Mouse (Mus musculus) spleen, postnatal 4 days (tissue): ENCODE results near the gene Sgk2.

Source experiments
- DNase-seq, 2 experiments: peaks; one replicate each; pipeline ENCODE4 v3.0.0; 2022; ENCODE audit warnings: low spot score in 2 of 2

Gene Sgk2

DNA sequence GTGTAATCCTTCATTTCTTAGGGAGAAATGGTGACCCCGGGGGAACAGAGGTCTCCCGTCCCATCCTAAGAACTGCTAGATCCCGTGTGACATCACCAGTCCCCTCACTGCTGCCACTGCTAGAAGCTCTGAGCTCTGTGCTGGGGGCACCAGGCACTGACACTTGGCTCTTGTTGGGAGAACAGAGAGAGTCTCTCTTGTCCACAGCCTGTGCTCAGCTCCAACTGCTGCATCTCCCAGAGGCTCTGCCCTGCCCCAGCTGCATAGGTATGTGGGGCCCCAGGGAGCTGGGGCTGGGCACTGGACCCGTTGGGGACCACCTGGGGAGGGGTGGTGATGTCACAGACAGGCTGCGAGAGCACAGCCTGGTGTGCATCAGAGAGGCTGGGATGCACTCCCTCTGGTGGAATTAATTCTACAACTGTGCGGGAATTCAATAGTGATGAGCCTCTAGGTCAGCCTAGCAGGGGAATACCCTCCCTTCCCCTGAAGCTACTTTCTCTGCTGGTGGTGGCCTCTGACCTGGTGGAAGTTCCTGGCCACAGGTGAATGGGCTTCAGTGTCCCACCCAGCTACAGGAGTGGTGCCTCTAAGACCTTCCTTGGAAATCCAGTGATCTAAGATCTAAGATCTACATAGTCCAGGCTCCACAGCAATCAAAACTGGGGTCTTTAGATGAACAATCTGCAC lies 4.4 kb downstream of the Sgk2 start:
- DNase-seq, result no peak

DNA sequence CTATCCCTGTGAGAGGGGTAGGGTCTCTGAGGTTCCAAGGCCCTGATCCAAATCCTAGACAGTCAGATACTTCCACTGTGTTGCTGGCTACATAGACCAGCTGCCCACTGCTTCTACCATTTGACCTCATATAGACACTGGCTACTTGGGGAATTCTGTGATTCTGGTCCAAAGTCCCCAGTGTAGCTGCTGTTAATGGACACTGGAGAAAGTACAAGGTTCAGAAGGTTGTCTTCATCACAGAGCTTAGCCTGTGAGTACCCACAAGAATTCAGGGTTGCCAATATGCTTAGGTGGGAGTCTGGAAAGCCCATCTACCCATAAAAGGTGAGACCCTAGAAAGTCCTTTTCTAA lies 4.9 kb downstream of the Sgk2 start:
- no peak for DNase-seq

DNA sequence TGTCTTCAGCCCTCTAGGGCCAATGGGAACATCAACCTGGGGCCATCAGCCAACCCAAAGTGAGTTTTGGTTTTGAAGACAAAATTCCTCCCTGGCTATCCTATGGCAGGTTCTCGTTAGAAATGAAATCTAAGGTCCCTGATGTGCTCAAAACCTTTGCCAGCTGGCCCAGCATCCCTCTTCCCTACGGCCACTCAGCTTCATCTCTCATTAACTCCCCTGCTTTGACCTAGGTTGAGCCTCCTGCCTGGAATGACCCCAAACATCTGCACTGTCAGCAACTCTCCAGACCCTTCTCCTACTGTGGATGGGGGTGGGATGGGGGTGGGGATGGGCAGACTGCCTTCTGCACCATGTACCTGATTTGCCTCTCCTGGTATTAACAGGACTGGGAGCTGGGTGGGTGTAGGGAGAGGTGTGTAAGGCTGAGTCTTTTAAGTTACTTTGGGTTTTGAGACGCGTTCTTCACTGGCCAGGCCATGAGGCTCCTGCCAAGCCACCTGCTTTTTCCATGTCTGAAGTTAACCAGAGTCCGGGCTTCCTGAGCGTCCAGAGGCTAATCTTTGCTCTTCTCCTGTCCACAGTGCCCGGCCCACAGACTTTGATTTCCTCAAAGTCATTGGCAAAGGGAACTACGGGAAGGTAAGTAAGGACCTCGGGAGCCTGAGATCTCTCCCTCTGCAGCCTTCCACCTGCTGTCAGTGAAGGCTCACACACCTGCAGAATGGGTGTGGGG lies 6.9 kb downstream of the Sgk2 start:
- DNase-seq, result no peak

DNA sequence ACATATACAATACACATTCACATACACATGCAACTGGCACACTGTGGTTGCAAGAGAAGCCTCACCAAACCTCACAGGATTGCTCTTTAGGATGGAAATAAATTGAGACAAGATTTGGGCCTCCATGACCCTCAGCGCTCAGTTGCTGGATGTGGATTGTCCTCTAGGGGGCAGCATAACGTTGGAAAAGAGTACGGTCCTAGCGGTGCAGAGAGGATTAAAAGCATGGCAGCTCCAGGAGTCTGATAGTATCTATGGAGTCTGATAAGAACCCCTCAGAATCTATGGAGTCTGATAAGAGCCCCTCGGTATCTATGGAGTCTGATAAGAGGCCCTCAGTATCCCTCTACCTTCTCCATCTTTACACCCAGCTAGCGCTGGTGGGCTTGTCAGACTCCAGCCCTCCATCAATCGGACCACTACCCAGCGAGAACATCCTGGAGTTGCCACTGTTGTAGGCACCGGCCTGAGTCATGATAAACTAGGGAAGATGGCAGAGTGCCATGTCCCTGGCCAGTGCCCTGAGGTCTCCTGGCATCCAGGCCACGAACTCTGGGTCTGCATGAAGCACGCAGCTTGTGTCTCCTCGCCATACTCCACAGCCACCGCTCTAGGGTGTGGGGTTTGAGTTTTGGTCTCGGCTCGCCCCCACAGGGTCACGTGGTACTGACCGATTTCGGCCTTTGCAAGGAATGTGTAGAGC lies 11.5 kb downstream of the Sgk2 start:
- DNase-seq, result peak; percentile 52 to 80

DNA sequence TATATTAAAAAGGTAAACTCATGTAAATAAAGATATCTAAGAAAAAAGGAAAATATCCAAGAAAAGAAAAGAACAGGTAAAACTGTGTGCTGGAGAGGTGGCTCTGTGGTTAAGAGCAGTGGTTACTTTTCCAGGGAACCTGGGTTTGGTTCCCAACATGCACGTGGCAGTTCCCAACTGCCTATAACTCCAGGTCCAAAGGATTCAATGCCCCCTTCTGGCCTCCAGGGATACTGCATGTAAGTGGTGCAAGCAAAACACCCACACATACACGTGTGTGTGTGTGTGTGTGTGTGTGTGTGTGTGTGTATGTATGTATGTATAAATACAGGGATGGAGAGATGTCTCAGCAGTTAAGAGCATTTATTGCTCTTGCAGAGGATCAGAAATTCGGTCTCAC lies 12.6 kb downstream of the Sgk2 start:
- no peak for DNase-seq

DNA sequence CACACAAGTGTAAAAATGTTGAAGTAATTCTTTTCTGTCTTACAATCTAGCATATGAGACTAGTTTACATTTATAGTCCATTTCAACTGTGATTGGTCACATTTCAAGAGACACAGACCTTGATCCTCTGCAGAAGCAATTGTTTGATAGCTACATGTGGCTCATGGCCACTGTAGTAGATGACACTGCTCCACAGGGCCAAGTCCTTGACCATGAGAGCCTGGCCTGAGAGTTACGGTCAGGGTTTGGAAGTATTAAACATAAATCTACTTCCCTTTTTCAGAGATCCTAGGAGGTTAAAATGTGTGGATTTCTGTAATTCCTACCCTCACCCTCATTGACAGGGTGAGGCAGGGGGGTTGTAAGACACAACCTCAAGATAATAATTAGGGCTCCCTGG lies 13.9 kb downstream of the Sgk2 start:
- no peak for DNase-seq

DNA sequence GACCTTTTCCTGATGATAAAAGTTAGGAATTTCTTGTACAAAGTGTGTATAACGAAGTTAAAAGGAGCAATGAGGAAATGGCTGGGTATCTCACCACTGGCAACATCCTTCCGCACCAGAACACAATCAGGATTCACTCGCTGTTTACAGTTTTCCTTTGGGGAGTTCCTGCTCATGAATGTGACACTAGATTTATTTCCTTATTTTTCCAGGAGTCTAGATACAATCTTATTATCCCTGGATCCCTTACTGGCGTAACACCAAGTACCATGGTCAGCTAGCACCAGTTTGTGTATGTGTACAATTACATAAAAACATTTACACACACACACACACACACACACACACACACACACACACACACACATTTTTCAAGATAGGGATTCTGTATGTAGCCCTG lies 20.2 kb downstream of the Sgk2 start:
- no peak for DNase-seq

DNA sequence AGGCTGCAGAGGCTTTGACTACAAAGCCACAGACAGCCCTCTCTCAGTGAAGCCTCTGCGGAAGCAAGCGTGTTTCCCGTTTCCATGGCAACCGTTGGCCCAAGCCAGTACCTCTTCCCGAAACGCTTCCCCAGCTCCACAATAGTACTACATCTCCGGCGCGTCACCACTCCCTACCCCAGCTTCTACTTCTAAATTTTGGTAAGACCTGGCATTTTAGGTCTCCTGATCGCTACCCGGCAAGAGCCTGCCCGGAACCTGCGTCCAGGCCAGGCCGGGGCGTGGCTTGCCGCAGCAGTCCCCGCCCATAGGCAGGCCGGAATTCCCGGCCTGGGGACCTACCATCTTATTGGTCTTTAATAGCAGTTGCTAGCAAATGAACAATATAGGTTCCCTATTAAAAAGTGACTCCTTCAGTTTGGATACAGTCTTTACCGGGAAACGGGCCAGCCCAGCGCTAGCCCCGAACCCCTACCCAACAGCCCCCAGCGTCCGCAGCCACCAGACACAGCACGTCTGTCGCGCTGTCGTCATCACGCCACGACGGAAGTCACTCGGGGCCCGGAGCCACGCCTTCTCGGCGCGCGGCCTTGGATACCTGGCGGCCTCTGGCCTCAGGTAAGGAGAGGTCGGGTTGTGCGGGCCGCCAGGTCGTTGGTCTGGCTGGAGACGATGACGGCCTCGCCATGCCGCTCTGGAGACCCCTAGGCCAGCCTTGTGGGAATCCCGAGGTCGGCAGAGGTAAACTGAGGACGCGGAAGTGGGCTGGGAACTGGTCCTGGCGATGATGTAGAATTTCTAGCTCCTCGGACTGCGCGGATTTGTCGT lies 30.0 kb downstream of the Sgk2 start, which contains the start of gene Ift52:
Gene Ift52 (plus strand): TSS at position 439 of the 828 bp plus-strand sequence.
- DNase-seq, result peak; percentile 86 to 94

DNA sequence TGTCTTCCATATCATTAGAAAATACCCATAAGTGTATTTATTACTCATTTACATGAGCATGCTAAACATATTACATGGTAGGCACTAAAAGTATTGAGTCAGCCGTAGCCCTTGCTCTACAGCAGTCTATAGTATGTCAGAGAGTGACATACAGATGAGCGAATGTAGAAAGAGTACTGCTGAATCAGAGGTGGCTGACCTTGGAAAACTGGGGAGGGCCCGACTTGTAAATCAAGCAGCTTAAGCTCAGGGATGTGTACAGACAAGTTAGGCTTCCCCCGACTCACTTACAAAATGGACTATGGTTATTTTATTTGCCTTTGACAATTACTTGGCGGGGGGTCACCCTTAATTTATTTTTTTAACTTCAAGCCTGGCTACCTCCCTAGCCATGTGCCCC lies 44.2 kb downstream of the Sgk2 start:
- DNase-seq, result no peak

DNA sequence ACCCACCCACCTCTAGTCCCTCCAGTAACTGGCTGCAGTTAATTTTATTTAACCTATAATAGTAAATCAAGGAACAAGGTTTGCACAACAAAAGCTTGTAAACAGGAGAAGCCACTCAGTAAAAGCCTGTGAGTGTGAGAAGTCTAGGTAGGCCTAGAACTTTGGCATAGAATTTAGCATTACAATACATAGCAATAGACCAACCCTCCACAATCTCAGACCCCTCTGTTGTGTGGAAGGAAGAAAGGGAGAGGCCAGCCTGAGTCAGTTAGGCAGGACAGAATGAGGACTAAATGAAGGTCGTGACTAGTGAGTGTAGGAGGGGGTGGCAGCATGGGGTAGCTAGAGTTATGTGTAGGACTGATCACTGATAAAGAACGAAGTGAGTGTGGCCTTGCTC lies 44.6 kb downstream of the Sgk2 start:
- DNase-seq, result no peak

DNA sequence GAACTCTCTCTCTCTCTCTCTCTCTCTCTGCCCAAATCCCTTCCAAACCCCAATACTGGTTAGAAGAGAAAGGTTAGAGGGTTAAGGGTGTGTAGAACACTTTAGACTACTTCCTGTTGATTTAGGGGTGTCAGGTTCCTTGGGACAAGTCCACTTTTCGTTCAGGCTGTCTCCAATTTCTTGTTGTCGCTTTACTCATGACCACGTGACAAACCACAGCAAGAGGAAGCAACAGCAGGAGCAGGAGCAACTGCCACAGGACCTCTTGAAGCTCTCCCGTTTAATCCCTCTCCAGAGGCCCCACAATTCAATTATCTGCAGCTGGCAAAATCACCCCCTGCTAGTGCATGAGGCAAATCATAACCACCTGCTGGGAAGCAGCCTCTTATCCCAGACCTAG lies 45.5 kb downstream of the Sgk2 start:
- DNase-seq, result no peak

DNA sequence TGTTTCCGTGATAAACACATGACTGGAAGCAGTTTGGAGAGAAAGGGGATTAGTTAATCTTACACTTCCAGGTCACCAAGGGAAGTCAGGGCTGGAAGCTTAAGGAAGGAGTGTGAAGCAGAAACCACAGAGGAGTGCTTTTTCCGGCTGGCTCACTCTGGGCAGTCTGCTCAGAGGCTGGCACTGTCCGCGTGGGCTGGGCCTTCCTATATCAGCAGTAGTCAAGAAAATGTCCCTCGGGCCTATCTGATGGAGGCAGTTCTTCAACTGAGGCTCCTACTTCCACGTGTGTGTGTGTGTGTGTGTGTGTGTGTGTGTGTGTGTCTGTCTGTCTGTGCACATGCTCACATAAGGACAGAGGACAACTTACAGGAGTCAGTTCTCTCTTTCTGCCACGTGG lies 52.8 kb downstream of the Sgk2 start:
- no peak for DNase-seq

DNA sequence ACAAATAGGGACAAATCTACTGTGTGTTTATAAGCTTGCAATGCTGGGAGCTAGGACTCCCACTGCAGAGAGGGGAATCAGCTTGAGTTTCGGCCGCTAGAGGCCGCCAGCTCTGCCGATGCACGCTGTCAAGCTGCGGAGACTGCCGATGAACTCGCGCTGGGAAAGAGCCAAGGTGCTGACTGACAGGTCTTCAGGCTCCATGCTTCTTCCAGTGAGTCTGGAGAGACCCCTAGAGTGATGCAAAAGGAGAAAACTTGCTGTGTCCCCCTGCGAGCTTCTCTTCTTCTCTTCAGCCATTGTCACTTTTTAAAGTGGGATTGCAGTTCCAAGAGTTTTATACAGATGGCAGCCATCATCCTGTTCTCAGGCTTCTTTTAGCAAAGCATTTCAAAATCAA lies 61.0 kb downstream of the Sgk2 start:
- peak; percentile 60 to 81 for DNase-seq

DNA sequence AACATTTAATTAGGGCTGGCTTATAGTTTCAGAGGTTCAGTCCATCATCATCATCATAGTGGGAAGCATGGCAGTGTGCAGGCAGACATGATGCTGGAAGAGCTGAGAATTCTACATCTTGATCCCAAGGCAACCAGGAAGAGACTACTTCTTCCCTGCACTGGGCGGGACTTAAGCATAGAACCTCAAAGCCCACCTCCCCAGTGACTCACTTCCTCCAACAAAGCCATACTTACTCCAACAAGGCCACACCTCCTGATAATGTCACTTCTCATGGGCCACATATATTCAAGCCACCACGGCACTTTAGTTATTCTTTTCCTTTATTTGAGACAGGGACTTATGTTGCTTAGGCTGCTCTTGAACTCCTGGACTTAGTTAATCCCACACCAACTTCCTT lies 62.0 kb downstream of the Sgk2 start:
- DNase-seq, result no peak

DNA sequence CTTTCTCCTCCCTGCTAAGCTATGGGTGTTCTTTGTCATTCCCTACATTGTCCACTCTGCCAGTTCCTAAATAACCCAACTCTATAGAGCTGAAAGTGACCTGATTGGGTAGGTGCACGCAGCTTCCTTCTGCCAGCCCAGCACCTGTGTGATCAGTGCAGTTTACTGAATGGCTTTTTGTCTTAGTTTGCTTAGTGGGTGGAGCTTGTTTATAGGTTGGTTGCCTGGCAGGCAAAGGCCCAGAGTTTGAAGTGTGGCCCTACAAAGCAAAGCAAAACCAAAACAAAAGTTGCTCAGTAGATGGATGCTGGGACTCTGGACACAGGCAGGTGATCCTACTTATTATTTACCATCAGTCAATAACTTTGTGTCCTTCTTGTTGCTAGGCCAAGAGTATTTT lies 64.6 kb downstream of the Sgk2 start:
- no peak for DNase-seq

DNA sequence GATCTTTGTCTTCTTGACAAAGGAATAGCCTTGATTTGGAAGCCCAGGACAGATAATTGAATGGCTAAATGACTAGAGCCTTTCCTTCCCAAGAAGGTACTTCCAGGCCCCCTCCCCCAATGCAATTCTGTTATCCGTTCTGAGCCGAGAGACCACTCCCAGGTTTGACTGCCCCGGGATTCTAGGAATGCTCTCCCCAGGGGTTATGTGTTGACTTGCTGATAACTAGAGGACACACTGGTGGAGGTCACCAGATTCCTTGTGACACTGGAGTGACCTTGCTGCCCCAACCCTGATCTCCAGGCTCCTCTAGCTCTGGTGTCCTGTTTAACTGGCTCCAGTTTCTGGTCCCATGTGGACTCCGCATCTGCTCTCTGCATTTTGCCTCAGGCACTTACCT lies 65.0 kb downstream of the Sgk2 start:
- DNase-seq, result no peak

DNA sequence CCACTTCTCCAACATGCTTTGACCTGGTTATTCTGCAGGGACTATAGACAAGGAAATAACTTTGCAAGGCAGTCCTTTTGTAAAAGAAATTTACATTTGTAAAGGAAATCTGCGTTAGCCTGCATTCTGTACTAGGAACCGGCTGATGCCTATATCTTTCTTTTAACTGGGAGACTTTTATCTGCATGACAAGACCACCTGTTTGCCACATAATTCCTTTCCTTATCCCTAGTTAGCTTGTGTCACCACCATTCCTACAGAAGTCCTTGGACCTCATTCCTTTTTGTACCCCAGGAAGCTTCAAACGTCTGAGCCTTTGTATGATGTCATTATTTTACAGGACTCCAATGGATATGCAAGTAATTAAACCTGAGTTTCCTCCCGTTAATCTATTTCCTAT lies 65.7 kb downstream of the Sgk2 start:
- no peak for DNase-seq

DNA sequence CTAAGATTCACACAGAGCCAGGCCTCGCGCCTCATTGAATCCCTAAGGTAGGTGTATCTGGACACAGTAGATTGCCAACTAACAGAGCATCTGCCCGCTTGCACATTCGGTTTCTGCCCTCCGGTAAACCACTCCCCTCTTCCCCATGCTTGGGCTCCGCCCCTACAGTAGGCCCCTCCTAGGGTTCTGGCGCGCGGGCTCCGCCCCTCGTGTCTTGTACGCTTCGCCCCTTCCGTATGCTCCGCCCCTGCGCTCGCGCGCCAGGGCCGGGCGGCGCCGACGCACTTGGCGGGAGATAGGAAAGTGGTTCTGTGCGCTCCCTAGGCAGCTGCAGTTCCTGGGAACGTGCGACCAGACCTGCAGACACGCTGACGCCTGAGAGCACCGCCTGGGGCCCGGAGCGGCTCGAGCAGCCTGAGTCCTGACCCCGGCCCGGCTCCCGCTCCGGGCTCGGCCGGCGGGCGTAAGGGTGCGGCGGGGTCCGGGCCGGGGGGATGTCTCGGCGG lies 67.3 kb downstream of the Sgk2 start, which contains the start of gene Mybl2:
Gene Mybl2 (plus strand): TSS at position 353 of the 506 bp plus-strand sequence.
- peak; percentile 96 for DNase-seq

DNA sequence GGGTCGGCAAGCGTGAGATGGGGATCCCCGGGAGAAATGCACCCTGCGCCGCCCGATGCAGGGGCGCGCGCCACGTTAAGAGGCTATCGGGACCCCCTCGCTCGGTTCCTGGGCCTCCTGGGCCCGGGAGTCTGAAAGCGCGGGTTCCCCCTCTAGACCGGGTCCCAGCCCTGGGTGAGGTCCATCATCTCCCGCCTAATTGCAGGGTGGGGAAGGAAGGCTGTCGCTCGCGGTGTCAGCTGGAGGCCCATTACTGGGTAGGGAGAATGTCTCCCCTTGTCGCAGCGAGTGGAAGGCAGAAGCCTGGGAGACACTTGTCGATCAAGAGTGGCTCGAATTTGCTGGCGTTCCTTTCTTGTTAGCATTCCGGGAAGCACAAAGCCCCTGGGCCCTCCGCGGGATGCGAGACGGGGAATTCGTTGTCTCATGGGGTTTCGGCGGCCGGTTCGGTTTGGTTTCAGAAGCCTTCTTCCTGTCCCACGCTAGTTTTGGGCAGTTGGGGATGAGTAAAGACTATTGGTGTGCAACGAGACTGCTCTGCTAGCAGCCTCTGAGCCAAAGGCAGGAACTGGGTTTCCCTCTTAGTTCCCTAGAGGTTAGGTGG lies 67.9 kb downstream of the Sgk2 start:
- peak; percentile 48 to 81 for DNase-seq

DNA sequence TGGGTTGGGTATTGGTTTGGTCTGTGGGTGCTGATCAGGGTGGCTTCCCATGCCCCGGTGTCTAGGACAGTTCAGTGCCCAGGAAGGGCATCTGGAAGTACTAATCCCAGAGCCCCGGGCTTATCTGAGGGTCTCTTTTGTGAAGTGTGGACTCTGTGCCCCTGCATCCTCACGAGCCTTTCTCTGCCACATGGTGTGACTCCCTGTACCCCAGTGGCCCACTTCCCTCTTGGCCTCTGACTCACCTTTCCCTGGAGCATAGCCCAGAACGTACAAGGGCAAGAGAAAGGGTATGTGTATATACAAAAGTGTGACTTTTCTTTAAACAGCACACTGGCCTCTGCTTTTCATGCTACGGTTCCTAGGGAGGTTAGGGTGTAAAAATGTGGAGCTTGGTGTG lies 68.6 kb downstream of the Sgk2 start:
- no peak for DNase-seq

DNA sequence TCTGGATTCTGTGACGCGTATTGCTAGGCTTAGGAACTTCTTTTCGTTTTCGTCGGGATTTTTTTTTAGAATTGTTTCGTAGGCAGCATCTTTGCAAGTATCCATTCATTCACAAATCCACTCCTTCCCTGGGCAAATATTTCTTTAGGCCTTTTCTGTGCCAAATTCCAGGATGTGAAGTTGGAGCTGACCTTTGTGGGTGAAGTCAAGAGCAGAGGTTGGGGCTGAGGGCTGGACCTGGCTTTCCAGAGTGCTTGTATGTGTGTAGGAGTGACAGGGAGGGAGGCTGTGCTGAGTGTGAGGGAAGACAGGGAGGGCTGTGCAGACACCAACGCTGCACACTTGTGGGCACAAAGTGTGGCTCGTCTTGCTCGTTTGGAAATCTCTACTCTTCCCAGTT lies 69.5 kb downstream of the Sgk2 start:
- no peak for DNase-seq
